In genomic region chr9:22098993-22099696, GRCm38 (mm10) we compare ENCODE assay signal across 10 mouse cellular contexts. TPM values are rescaled to one million over a fixed set of nuclear protein-coding genes. Genes with fewer than 3 reads are reported as not detected.
DNase-seq lines count a peak whose midpoint lies in the region; ATAC-seq and TF ChIP-seq lines count a peak whose summit lies in the region.
"Had no signal": no experiment of that assay in that cellular context is flagged by ENCODE, and none has a peak within 500 bp of the region (broad histone marks: within the 10 kb centered on the region; RNA-seq: fewer than 3 reads in every experiment).

Cnn1 (plus strand) TSS chr9:22099216.

- peak within 1 kb of the TSS; percentile 50 for H3K4me3 ChIP-seq in heart, embryonic 10.5 days
- H3K4me3 ChIP-seq in limb, embryonic 14.5 days (replicated peaks; ENCODE audit: low read length), result peak within 1 kb of the TSS; percentile 8; the same call in 1 of the 2 replicates

- H3K4me2 ChIP-seq in limb, embryonic 14.5 days (replicated peaks; ENCODE audit: low read depth, low read length, severe bottlenecking), result peak within 1 kb of the TSS; percentile 15; the same call in 1 of the 2 replicates

- H3K27me3 ChIP-seq in heart, embryonic 10.5 days (ENCODE audit: insufficient read depth, poor library complexity, severe bottlenecking), result peaks cover 35% of the 10 kb centered on the region
- peaks cover 34% of the 10 kb centered on the region; the same call in 1 of the 2 replicates for H3K27me3 ChIP-seq in limb, embryonic 14.5 days (ENCODE audit: control insufficient read depth, insufficient read depth, low read length)

- no peak for TF ChIP-seq POLR2A in limb, embryonic 14.5 days (IDR thresholded peaks at IDR 0.05; ENCODE audit: borderline replicate concordance, extremely low read depth, insufficient read depth, insufficient read length)

- peak; percentile 92 for DNase-seq in heart, embryonic 10.5 days (ENCODE audit: low spot score)
- no peak for DNase-seq in heart, adult 9 months (ENCODE audit: low spot score in 2 of 2)
- peak; percentile 82 for DNase-seq in Muller cell, postnatal 12 days (ENCODE audit: inconsistent ontology term)
- no peak for DNase-seq in limb, embryonic 14.5 days (ENCODE audit: low spot score)
- DNase-seq in right cerebral cortex, postnatal 25 days, result no peak
- no peak for DNase-seq in gastrocnemius, postnatal 25 days
- DNase-seq in B cell, adult 2 months, result no peak

- WGBS in heart, embryonic 10.5 days, result 3% methylated on average over 14 of the region's 14 CpGs
- WGBS in limb, embryonic 14.5 days, result 9% methylated on average over 14 of the region's 14 CpGs

- peaks cover 30% of the 10 kb centered on the region for H3K36me3 ChIP-seq in heart, embryonic 10.5 days
- no peaks in the 10 kb centered on the region for H3K36me3 ChIP-seq in limb, embryonic 14.5 days (ENCODE audit: control insufficient read depth, insufficient read depth, low read length)
- H3K36me3 ChIP-seq: G1E had no signal

- peak within 1 kb of the TSS; percentile 88 for H3K27ac ChIP-seq in heart, embryonic 10.5 days
- H3K27ac ChIP-seq in limb, embryonic 14.5 days (replicated peaks; ENCODE audit: low read depth, low read length), result no peak within 1 kb of the TSS

- H3K9ac ChIP-seq in limb, embryonic 14.5 days (ENCODE audit: low read depth, low read length, severe bottlenecking), result peak within 1 kb of the TSS; percentile 21; the same call in 1 of the 2 replicates

- 0 out of 2 replicates have a peak, but pooled peaks have one; percentile 18 for ATAC-seq in granulocyte monocyte progenitor cell, adult 5-6 weeks (replicated peaks; ENCODE audit: poor library complexity, severe bottlenecking)
- ATAC-seq in limb, embryonic 14.5 days (ENCODE audit: low FRiP score, low read depth), result no peak

- H3K9me3 ChIP-seq in heart, embryonic 10.5 days, result no peaks in the 10 kb centered on the region
- no peaks in the 10 kb centered on the region for H3K9me3 ChIP-seq in limb, embryonic 14.5 days (ENCODE audit: control insufficient read depth, low read length)
- H3K9me3 ChIP-seq: G1E; megakaryocyte, embryonic 14.5 days had no signal

- peaks cover 32% of the 10 kb centered on the region for H3K4me1 ChIP-seq in heart, embryonic 10.5 days
- no peaks in the 10 kb centered on the region for H3K4me1 ChIP-seq in limb, embryonic 14.5 days (ENCODE audit: control insufficient read depth, insufficient read depth, low read length)

RNA-seq across cellular contexts. Expression of gene Cnn1, which starts in this region (rescaled TPM):
- polyA plus RNA-seq in heart, embryonic 10.5 days (2016; fragmentation: Nextera tagmentation; extraction: Ambion mirVana), result 246 and 375 TPM in 2 replicates
- total RNA-seq in granulocyte monocyte progenitor cell, adult 5-6 weeks (2014; fragmentation: Nextera tagmentation), result not detected in 2 replicates
- not detected in 2 replicates for total RNA-seq in granulocyte monocyte progenitor cell, adult 5-6 weeks (2017)
- 2.3 and 3.0 TPM in 2 replicates for polyA plus RNA-seq in limb, embryonic 14.5 days (2012; rRNA removed)
- 3.1 and 4.4 TPM in 2 replicates for polyA plus RNA-seq in limb, embryonic 14.5 days (2014; fragmentation: Nextera tagmentation; extraction: Ambion mirVana)
- 1 to 10 TPM; 4.2 to 8.1 TPM for total RNA-seq in gastrocnemius, postnatal 25 days (2021)
- polyA plus RNA-seq: G1E had no signal

Comparison
In these comparisons a context has a peak if more than half of its experiments do, and no peak if none do; other contexts are left out.
1. RNA of gene Cnn1 (total RNA-seq): 4.2 to 8.1 TPM in gastrocnemius, postnatal 25 days; not detected in granulocyte monocyte progenitor cell, adult 5-6 weeks; every median in the first group is over 4 times any median in the second.
2. RNA of gene Cnn1 (polyA plus RNA-seq): 246 to 375 TPM in heart, embryonic 10.5 days; 2.3 to 4.4 TPM in limb, embryonic 14.5 days; every median in the first group is over 10 times any median in the second.
3. DNase-seq: peak in heart, embryonic 10.5 days (single experiment) and Muller cell, postnatal 12 days (single experiment); none in heart, adult 9 months (0 of 2), limb, embryonic 14.5 days (single experiment), right cerebral cortex, postnatal 25 days (single experiment), gastrocnemius, postnatal 25 days (single experiment) and B cell, adult 2 months (0 of 2).
4. Peak in ATAC-seq in granulocyte monocyte progenitor cell, adult 5-6 weeks; RNA of the gene not detected or under 1 TPM.